Comparison of ENCODE assay signal across 9 mouse cellular contexts in the genomic region with DNA sequence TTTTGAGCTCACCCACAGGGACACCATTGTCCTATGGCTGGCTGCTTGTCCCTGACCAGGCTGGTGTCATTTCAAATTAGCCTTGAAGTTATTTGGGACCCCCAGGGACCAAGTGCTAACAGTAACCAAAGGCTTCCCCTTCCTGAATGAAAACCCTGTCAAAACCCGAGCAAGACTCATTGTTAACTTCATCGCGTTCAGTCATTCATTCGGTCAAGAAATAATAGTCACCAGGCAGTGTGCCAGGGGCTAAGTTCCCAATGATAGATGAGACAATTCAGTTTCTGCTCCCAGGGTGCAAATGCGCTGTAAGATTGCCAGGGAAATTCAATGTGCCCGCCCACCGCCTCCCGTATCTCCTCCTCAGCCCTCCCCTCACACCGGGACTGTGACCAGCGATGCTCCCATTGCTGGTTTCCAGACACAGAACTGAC. TPM values are rescaled to one million over a fixed set of nuclear protein-coding genes. Genes with fewer than 3 reads are reported as not detected.
DNase-seq lines count a peak whose midpoint lies in the region; ATAC-seq and TF ChIP-seq lines count a peak whose summit lies in the region.
"Had no signal": no experiment of that assay in that cellular context is flagged by ENCODE, and none has a peak within 500 bp of the region (broad histone marks: within the 10 kb centered on the region; RNA-seq: fewer than 3 reads in every experiment).

No protein-coding gene starts in this region.

- H3K4me3 ChIP-seq in kidney, adult 2 months (ENCODE audit: insufficient read depth, low read depth, low read length) = no peak overlapping the region
- H3K4me3 ChIP-seq in midbrain, embryonic 13.5 days (replicated peaks) = no peak overlapping the region
- no peak overlapping the region for H3K4me3 ChIP-seq in thymus, adult 2 months (ENCODE audit: control insufficient read depth, insufficient read depth, low read length)
- H3K4me3 ChIP-seq: heart, adult 2 months had no signal

- WGBS in kidney, adult 2 months = 62% methylated on average over 10 of the region's 10 CpGs
- 2% methylated on average over 10 of the region's 10 CpGs for WGBS in midbrain, embryonic 13.5 days
- 88% methylated on average over 10 of the region's 10 CpGs for WGBS in thymus, adult 2 months

- H3K27ac ChIP-seq in kidney, adult 2 months (ENCODE audit: insufficient read depth, low read depth, low read length) = 0 out of 2 replicates have a peak overlapping the region, but pooled peaks have one; percentile 6
- no peak overlapping the region for H3K27ac ChIP-seq in midbrain, embryonic 13.5 days
- no peak overlapping the region for H3K27ac ChIP-seq in thymus, adult 2 months (ENCODE audit: control insufficient read depth, insufficient read depth, low read length)
- H3K27ac ChIP-seq: heart, adult 2 months had no signal

- no peak overlapping the region for H3K9ac ChIP-seq in midbrain, embryonic 13.5 days (replicated peaks)

- TF ChIP-seq POLR2A in kidney, adult 2 months (IDR thresholded peaks at IDR 0.05; ENCODE audit: low read depth, low read length) = no peak
- no peak for TF ChIP-seq POLR2A in thymus, adult 2 months (IDR thresholded peaks at IDR 0.05; ENCODE audit: control insufficient read depth, extremely low read depth, insufficient read depth, low read length, poor library complexity)

- ATAC-seq in midbrain, embryonic 13.5 days = peak; percentile 73
- ATAC-seq in granulocyte monocyte progenitor cell, adult 5-6 weeks (replicated peaks; ENCODE audit: poor library complexity, severe bottlenecking) = no peak

- peak overlapping the region; percentile 33 for H3K4me2 ChIP-seq in midbrain, embryonic 13.5 days (replicated peaks)

- H3K4me1 ChIP-seq in kidney, adult 2 months (ENCODE audit: control insufficient read depth, insufficient read depth, low read length) = peaks cover 20% of the 10 kb centered on the region
- H3K4me1 ChIP-seq in midbrain, embryonic 13.5 days (replicated peaks) = peaks cover 58% of the 10 kb centered on the region
- H3K4me1 ChIP-seq in thymus, adult 2 months (replicated peaks; ENCODE audit: control insufficient read depth, insufficient read depth, low read length) = no peaks in the 10 kb centered on the region

- peak; percentile 39 for DNase-seq in right cerebral cortex, postnatal 4 days
- DNase-seq in right cerebral cortex, postnatal 25 days = no peak
- peak; percentile 58 for DNase-seq in gastrocnemius, adult 18-20 months (ENCODE audit: low spot score)
- peak; percentile 74 for DNase-seq in kidney, adult 2 months
- no peak for DNase-seq in urinary bladder, postnatal 4 days (ENCODE audit: low spot score in 2 of 2)
- DNase-seq in thymus, adult 2 months = no peak

- no peaks in the 10 kb centered on the region for H3K27me3 ChIP-seq in kidney, adult 2 months (replicated peaks; ENCODE audit: control insufficient read depth, insufficient read depth, low read length)
- H3K27me3 ChIP-seq in midbrain, embryonic 13.5 days = peaks cover 93% of the 10 kb centered on the region
- no peaks in the 10 kb centered on the region for H3K27me3 ChIP-seq in thymus, adult 2 months (ENCODE audit: control insufficient read depth, insufficient read depth, low read length)

- H3K36me3 ChIP-seq in kidney, adult 2 months (ENCODE audit: control insufficient read depth, insufficient read depth, low read length) = no peaks in the 10 kb centered on the region
- H3K36me3 ChIP-seq in midbrain, embryonic 13.5 days = no peaks in the 10 kb centered on the region
- no peaks in the 10 kb centered on the region for H3K36me3 ChIP-seq in thymus, adult 2 months (ENCODE audit: control insufficient read depth, insufficient read depth, low read length)

- H3K9me3 ChIP-seq in midbrain, embryonic 13.5 days = no peaks in the 10 kb centered on the region

- no peak for TF ChIP-seq CTCF in kidney, adult 2 months (conservative IDR thresholded peaks at IDR 0.05; ENCODE audit: insufficient read depth, insufficient read length, low read depth, low read length)
- TF ChIP-seq CTCF in thymus, adult 2 months (IDR thresholded peaks at IDR 0.05; ENCODE audit: borderline replicate concordance, control insufficient read depth, extremely low read depth, insufficient read depth, low read length, poor library complexity) = no peak

RNA-seq across cellular contexts. Expression of gene Abca4, which starts 2.0 kb away (rescaled TPM):
- under 1 TPM; 0.53 to 0.62 TPM for total RNA-seq in gastrocnemius, adult 18-20 months (2021)
- polyA plus RNA-seq in kidney, adult 2 months (2012; rRNA removed) = 8.2 and 9.9 TPM in 2 replicates
- 0.49 and 1.3 TPM in 2 replicates for polyA plus RNA-seq in midbrain, embryonic 13.5 days (2015; fragmentation: Nextera tagmentation; extraction: Ambion mirVana)
- polyA plus RNA-seq in thymus, adult 2 months (2012; rRNA removed) = 0.29 and 0.58 TPM in 2 replicates
- 0.64 TPM in 1 of 2 replicates, not detected in the other for total RNA-seq in granulocyte monocyte progenitor cell, adult 5-6 weeks (2014; fragmentation: Nextera tagmentation)
- 0.52 TPM in 1 of 2 replicates, not detected in the other for total RNA-seq in granulocyte monocyte progenitor cell, adult 5-6 weeks (2017)

Comparison
In these comparisons a context has a peak if more than half of its experiments do, and no peak if none do; other contexts are left out.
1. DNase-seq: peak in right cerebral cortex, postnatal 4 days (single experiment), gastrocnemius, adult 18-20 months (single experiment) and kidney, adult 2 months (single experiment); none in right cerebral cortex, postnatal 25 days (single experiment), urinary bladder, postnatal 4 days (0 of 2) and thymus, adult 2 months (single experiment).